Mouse (Mus musculus) large intestine, adult 2 months (tissue): ENCODE data around the gene Tcl1b2. TPM values are rescaled to one million over a fixed set of nuclear protein-coding genes. Genes with fewer than 3 reads are reported as not detected.
A peak's percentile ranks its signal among the peaks of the same experiment; 100 is the strongest.
"Not testable (repeated sequence)": the region's sequence is repeated elsewhere in the genome, so short reads cannot be mapped to it uniquely, and the experiment has no call there.

Source experiments
- DNase-seq: peaks from one replicate; pipeline ENCODE4 v3.0.0-alpha.2; 2012; ENCODE audit warnings: low read depth, low spot score
- WGBS: fragments of 180-500 bp; shearing (Covaris S2); methylation state at CpG from one replicate; pipeline ENCODE4 v1.1.7; 2018; 5-methylcytosine and 5-hydroxymethylcytosine counted together
- polyA plus RNA-seq: library from polyadenylated mRNA; depleted of rRNA; stranded (reverse); fragments of >200 nt; gene quantifications from 2 replicates; pipeline ENCODE4 v1.2.3, GENCODE M21; 2012; rRNA removed

The Tcl1b2 gene
- not detected in 2 replicates for polyA plus RNA-seq

DNA sequence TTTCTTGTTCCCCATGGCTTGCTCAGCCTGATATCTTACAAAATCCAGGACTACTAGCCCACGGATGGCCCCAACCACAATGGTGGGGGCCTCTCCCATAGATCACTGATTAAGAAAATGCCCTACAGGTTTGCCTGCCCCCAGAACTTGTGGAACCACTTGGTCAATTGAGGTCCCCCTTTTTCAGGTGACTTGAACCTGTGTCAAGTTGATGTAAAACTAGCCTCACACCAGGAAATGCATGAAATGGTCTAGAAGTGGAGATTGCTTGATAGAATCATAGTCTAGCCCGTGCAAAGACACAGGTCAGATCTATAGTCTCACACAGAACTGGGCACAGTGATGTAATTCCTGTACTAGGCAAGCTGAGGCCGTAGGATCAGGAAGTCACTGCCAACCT, at the start of gene Tcl1b2:
TSS of gene Tcl1b2 (plus strand) at position 301 of the 400 bp plus-strand sequence.
- 66% methylated on average over 3 of the region's 3 CpGs for WGBS
- DNase-seq = no peak

DNA sequence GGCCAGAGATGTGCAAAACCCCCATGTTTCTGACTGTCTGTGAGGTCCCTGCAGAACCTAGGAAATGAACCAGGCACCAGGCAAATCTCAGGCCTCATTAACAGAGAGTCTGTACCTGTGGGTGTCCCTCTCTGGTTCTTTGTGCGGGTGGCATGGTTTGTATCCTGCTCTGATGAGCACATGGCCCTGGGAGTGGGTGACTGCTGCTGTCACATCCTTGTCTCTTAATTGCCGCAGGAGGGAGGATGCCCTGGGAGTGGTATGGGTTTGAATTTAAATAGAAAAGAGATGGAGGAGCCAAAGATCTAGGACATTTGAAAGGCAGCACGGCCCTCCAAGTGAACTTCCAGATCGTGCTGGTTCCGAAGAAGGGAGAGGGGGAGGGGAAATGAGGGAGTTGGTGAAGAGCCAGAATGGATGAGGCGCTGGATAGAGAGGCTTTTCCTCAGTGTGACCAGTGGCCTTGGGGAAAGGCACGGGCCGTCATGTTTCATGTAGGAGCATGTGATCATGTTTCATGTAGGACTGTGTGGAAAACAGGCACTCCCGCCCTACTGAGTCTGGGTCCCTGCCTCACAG, 46.3 kb upstream of the Tcl1b2 start:
- WGBS = 54% methylated on average over 9 of the region's 9 CpGs
- DNase-seq = no peak

DNA sequence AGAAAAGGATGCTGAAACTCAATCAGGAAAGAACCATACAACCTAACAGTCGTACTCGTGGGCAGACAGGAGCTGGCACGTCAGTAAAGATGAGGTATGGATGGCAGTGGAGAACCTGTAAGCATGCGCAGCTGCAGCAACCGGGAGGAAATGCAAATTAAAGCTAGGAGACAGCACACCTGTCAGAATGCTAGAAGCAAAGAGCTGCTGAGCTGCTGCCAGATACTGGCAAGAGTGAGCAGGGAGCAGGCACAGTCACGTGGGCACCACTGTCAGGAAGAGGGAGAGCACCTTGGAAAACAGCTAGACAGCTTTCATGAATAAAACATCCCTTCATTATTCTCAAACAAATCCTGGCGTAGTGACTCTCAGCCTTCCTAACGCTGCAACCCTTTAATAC, 42.9 kb upstream of the Tcl1b2 start:
- 52% methylated on average over 8 of the region's 8 CpGs for WGBS

DNA sequence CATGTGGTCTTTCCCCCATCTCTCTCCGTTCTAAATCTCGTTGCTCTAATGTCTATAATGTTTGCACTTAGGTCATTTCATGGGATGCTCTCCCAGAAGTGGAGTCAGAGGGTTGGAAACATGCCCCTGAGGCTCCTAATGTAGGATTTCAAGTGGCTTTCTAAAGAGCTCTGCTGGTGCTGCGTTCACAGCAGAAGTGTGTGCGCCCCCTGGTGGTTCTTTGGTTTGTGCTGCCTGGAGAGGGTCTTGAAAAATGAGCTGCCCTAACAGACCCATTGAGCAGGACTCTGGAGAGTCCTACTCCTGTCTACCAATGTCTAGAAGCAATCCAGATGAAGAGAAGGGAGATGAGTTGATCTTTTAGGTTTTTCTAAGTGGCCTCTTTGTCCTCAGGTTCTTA, 41.8 kb upstream of the Tcl1b2 start:
- 2% methylated on average over 4 of the region's 4 CpGs for WGBS
- DNase-seq = peak; percentile 13

More for the DNA sequence above, 42.9 kb upstream of the Tcl1b2 start:
- no peak for DNase-seq

DNA sequence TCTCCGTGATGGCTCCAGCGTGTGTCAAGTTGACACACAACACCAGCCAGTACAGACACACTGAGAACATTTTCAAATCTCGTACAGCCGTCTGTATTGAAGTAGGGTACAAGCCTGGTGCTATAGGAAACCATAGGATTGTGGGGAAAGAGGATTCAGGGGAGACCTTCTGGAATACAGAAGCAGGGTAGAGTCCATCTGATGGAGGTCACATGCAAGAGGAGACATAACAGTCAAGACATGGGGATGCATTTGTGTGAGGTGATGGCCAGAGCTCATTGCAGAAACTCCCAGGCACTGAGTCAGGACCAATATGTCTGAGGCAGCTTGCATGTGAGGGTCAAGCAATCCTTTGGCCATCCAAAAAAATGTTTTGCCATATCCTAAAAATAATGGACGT, 40.5 kb upstream of the Tcl1b2 start:
- no peak for DNase-seq
- WGBS = 74% methylated on average over 5 of the region's 5 CpGs

DNA sequence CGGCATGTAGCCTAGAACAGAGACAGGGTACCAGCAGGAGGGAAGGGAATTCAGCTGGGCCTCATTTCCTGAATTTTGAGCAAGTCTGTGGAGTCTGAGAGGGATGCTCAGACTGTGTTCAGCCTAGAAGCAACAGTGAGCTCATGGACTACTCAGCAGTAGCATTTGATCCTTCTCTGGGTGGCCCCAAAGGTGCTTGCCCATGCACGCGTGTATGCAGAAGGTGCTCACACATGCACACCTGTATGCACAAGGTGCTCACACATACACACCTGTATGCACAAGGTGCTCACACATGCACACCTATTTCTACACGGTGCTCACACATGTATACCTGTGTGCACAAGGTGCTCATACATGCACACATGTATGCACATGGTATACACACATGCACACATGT, 37.0 kb upstream of the Tcl1b2 start:
- WGBS = 97% methylated on average over 4 of the region's 4 CpGs
- no peak for DNase-seq

DNA sequence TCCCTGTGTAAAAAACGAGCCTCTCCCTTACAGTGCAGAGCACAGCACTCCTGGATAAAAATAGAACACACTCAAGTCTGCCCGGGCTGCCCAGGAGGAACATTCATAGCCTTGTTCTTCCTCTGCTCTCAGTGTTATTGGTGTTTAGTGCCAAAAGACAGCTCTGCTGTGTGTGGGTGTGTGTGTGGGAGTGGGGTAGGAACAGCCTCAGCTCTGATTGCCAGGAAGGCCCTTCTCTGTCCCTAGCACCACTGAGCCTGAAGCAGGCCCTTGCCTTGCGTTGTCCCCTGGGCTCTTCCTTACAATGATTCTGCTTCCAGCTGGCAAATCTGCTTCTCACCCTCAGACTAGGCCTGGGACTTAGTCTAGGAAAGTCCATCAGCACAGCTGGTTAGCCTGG, 36.4 kb upstream of the Tcl1b2 start:
- 37% methylated on average over 3 of the region's 3 CpGs for WGBS
- DNase-seq = no peak

DNA sequence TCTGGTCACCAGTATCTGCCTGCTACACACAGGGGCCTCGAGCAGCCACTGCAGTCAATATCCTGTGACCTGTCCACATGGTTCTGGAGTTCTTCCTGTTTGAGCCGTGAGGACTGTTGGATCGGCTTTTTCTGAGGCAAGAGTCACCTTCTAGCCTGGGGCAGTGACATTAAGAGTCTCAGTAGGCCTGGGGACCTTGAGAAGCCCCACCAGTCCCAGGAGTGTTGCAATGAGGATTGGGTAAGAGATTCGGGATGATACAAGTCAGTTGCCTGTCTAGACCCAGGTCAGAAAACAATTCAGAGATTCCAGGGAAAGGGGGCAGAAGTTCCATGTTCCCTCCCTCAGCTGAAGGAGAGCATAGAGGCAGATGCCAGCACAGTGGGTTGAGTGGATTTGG, 36.0 kb upstream of the Tcl1b2 start:
- 60% methylated on average over 4 of the region's 4 CpGs for WGBS
- DNase-seq = no peak

DNA sequence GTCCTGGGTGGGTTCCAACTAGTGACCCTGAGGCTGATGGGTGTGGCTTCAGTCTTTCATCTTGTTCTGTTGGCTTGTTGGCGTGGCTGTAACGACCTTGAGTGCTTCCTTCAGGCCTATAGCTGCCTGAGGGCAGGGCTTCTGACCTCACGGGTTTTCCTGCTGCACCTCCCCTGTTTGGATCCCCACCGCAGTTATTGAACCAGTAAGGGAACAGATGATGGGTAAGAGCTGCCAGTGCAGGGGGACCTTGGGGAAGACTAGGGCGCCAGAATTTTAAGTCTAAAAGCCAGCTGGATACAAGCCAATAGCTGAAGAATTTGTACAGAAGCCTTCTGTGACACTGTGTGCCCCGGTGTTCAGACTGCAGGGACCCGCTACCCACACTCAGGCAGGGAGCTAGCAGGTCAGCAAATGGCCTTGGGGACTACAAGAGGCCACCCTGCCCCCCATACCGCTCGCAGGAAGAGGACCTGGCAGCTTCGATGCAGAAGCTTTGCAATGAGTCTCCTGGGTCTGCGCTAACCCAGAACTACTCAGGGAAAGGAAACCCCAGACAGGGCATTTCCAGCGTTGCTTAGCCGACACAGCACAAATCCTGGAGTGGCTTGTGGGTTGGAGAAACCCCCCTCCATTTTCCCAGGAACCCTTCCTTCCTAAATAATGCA, 33.4 kb upstream of the Tcl1b2 start:
- no peak for DNase-seq

DNA sequence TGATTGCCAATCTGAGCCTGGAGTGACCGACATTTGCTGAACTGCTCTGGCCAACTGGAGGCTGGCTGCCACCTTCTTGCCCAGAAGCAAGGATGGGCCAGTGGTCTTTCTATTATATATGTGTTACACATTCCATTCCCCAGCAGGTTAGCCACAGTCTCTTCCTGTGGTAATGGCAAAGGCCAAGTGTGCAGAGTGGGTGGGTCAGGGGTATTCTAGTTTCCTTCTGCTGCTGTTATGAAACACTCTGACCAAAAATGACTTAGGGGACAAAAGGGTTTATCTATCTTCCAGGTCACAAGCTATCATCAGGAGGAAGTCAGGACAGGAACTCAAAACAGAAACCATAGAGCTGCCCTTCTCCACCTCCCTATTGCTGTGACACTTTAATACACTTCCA, 29.2 kb upstream of the Tcl1b2 start:
- no peak for DNase-seq
- WGBS = 97% methylated on average over 1 of the region's 1 CpGs

More for the DNA sequence above, 33.4 kb upstream of the Tcl1b2 start:
- WGBS = 34% methylated on average over 13 of the region's 13 CpGs

DNA sequence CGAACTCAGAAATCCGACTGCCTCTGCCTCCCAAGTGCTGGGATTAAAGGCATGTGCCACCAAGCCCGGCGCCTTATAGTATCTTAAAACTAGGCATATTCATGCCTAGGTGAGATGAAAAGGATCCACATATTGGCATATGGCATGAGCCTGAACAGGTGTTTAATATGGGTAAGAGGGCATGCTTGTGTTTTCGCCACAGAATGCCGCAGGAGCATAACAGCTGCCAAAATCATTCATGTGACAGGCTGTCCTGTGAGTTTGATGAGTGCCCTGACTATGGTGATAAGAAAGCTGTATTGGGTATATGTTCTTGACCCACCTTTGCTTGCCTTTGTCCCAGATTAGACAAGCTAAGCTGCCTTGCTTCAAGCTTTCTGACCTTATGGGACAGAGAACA, 20.5 kb upstream of the Tcl1b2 start:
- no peak for DNase-seq
- 87% methylated on average over 6 of the region's 6 CpGs for WGBS

DNA sequence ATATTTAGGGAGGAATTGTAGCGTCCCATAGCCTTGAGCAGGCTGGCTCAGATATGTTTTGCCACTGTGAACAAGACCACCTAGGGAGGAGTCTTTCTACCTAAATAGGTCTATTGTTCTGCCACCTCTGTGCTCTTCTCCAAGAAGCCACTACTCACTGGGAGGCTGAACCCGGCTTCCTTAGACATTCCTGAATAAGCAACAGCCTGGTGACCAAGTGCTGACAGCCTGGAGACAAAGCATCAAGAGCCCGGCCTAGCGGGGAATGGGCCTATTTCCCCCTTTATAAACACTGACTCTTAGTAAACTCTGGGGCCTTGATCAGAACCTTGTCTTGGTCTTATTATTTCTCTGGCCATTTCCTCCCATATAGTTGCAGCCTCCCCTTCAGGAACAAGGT, 19.3 kb upstream of the Tcl1b2 start:
- no peak for DNase-seq
- WGBS = 73% methylated on average over 4 of the region's 4 CpGs

DNA sequence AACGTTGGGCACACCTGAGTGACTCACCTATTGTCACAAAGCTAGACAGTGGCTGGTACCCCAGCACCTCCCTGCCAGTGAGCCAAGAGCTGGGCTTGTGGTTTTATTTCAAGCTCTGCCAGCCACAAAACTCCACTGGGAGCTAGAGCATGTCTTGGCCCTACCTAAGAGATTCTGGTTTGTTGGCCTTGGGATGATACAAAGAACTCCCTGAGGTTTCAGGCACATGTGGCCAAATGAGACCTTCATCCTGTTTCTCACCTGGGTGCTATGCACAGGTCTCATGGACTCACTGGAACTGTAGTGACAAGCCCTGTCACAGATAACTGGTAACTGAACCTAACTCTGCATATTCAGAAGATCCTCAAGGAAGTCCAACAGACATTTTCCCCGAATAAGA, 18.2 kb upstream of the Tcl1b2 start:
- WGBS = 79% methylated on average over 2 of the region's 2 CpGs
- DNase-seq = no peak

DNA sequence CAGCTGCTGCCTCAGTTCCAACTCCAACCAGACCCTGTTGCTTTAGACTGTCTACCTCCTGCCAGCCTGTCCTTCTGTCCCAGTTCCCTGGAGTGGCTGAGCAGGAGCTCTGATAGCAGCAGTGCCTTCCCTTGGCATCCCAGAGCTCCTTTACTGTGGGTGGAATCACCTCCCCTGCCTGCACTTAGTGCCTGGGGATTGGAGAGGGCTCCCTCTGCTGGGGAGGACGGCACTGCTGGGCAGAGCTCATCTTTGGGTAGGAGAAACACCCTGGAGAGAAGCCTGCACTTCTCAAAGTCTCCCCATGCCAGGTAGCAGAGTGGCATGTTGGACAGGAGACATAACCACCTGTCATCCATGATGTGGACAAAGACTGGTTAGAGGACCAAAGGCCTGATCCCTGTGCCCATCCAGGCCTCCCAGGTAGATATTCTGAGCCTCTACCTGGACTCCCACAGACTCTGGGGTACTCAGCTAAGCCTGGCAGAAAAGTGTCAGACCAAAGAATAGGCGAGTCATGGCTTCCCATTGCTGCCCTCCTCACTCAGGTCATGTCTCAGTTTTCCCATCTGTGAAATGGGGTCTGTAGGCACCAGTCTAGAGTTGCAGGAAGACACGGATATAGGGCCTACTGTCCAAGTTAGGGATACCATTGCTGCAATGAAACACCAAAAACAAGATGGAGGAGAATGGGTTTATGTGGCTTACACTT, 16.2 kb upstream of the Tcl1b2 start:
- DNase-seq = not testable (repeated sequence)
- 61% methylated on average over 3 of the region's 3 CpGs for WGBS

DNA sequence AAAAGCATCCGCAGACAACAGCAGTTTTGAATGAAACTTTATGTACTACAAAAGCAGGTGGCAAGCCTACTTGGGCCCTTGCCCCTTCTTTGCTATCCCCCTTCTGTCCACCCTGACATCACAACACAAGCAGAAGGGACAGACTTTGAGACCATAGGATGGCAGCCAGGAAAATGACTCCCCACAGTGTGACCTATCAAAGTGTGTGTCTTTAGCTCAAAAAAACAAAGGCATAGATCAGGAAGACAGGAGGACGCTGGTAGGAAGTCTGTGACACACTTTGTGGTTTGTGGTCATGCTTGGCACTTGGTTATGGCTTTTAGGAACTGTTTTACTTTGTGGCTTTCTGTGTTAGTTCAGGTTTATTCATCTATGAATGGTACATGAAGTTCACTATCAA, 11.6 kb upstream of the Tcl1b2 start:
- DNase-seq = not testable (repeated sequence)

DNA sequence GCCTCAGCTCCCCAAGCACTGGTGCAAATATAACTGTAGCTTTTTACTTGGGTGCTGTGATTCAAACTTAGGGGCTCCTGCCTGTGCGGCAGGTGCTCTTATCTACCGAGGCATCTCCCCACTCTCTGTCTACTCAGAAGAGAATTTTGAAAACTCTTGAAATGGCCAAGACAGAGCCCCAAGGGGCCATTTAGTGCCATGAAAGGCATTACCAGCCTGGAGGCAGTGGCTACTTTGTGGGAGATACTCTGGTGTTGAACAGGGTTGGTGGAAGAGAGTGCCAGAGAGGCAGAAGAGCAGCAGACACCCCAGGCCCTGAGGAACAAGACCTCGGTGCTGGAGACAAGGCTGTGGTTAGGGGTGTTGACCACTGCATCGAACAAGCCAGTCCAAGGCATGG, 11.0 kb upstream of the Tcl1b2 start:
- 66% methylated on average over 4 of the region's 4 CpGs for WGBS
- DNase-seq = not testable (repeated sequence)

More for the DNA sequence above, 11.6 kb upstream of the Tcl1b2 start:
- 56% methylated on average over 2 of the region's 2 CpGs for WGBS

DNA sequence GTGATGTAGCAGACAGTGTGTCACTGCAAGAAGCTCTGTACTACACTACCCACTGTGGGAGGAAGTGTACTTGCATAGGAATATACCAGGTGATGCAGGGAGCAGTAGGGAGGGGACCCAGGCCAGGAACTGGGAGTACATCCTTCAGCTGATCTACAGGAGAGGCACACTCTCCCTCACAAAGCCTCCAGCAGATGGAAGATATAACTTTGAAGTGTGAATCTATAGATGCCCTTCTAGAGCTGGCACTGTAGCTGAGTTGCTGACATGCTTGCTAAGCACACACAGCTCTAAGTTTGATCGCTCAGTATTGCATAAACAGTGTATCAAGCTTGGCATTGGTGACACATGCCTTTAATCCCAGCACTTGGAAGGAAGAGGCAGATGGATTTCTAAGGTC, 8.1 kb upstream of the Tcl1b2 start:
- 64% methylated on average over 1 of the region's 1 CpGs for WGBS
- not testable (repeated sequence) for DNase-seq

DNA sequence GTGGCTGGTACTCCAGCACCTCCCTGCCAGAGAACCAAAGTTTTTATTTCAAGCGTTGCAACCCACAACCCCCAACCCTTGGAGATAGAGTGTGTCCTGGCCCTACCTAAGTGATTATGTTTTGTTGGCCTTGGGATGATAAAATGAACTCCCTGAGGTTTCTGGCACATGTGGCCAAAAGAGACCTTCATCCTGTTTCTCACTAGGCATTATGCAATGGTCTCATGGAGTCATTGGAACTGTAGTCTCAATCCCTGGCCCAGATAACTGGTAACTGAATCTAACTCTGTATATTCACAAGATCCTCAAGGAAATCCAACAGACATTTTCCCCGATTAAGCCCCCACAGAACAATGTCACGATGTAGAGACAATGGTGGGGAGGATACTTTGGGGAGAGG, 2.7 kb upstream of the Tcl1b2 start:
- 86% methylated on average over 3 of the region's 3 CpGs for WGBS
- no peak for DNase-seq

DNA sequence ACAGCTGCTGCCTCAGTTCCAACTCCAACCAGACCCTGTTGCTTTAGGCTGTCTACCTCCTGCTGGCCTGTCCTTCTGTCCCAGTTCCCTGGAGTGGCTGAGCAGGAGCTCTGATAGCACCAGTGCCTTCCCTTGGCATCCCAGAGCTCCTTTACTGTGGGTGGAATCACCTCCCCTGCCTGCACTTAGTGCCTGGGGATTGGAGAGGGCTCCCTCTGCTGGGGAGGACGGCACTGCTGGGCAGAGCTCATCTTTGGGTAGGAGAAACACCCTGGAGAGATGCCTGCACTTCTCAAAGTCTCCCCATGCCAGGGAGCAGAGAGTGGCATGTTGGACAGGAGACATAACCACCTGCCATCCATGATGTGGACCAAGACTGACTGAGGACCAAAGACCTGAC, 886 bp upstream of the Tcl1b2 start:
- not testable (repeated sequence) for DNase-seq
- WGBS = 7% methylated on average over 1 of the region's 1 CpGs

DNA sequence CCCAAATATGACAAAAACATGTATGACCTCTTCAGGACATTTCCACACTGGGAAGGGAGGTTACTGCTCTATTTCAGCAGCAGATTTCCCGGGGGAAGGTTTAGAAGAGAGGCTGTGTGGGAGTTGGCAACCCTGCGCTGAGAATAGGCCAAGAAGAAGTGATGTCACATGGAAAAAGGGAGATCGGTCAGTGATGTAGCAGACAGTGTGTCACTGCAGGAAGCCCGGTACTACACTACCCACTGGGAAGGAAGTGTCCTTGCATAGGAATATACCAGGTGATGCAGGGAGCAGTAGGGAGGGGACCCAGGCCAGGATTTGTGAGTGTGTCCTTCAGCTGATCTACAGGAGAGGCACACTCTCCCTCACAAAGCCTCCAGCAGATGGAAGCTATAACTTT, 9.5 kb downstream of the Tcl1b2 start:
- 38% methylated on average over 4 of the region's 4 CpGs for WGBS
- not testable (repeated sequence) for DNase-seq

DNA sequence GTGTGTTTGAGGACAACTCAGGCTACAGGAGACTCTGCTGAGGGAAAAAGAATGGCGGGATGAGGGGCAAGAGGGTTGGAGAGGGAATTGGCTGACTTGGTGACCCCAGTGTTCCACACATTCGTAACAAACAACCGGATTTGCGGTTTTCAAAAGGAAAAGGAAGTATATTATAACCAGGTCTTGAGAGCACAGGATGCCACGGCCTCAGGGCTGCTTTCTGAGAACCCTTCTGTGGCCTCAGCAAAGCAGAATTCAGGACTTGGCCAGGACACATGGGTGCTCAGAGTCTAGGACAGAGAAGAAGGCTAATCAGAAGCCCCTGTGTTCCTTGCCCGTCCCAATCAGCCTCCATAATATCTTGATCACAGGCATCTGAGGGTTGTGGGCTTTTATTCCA, 13.0 kb downstream of the Tcl1b2 start:
- 64% methylated on average over 6 of the region's 6 CpGs for WGBS
- DNase-seq = no peak
